Mouse (Mus musculus) hindbrain, embryonic 10.5 days (tissue): ENCODE measurements around the gene Rsrc1. TPM values are rescaled to one million over a fixed set of nuclear protein-coding genes. Genes with fewer than 3 reads are reported as not detected.
"Not testable (repeated sequence)": the region's sequence is repeated elsewhere in the genome, so short reads cannot be mapped to it uniquely, and the experiment has no call there.

Experiments used
- DNase-seq: peaks from one replicate; pipeline ENCODE4 v3.0.0-alpha.2; 2017; ENCODE audit warnings: low spot score
- H3K27ac ChIP-seq: fragments of 300-500 bp; sonication (generic); 2 replicates; pipeline ENCODE4 v1.5.1; 2016; ENCODE audit warnings: mild to moderate bottlenecking, moderate library complexity
- H3K27me3 ChIP-seq: fragments of 300-500 bp; sonication (generic); 2 replicates; pipeline ENCODE4 v1.6.1; 2016; ENCODE audit warnings: mild to moderate bottlenecking; ENCODE audit not compliant: poor library complexity, insufficient read depth, severe bottlenecking
- H3K36me3 ChIP-seq: fragments of 300-500 bp; sonication (generic); 2 replicates; pipeline ENCODE4 v1.6.1; 2016; ENCODE audit warnings: mild to moderate bottlenecking, moderate library complexity
- H3K4me1 ChIP-seq: fragments of 300-500 bp; sonication (generic); replicated peaks from 2 replicates; pipeline ENCODE4 v1.6.1; 2016; ENCODE audit warnings: mild to moderate bottlenecking
- H3K4me3 ChIP-seq: fragments of 300-500 bp; sonication (generic); 2 replicates; pipeline ENCODE4 v1.5.1; 2016; ENCODE audit warnings: mild to moderate bottlenecking, moderate library complexity
- H3K9me3 ChIP-seq: fragments of 300-500 bp; sonication (generic); 2 replicates; pipeline ENCODE4 v1.6.1; 2016; ENCODE audit warnings: mild to moderate bottlenecking, moderate library complexity
- WGBS: fragments of 180-500 bp; shearing (Covaris S2); methylation state at CpG from one replicate; pipeline ENCODE4 v1.1.7; 2016; 5-methylcytosine and 5-hydroxymethylcytosine counted together
- polyA plus RNA-seq: library from polyadenylated mRNA; unstranded; fragments of >200 nt; fragmentation: Nextera tagmentation; extraction: Ambion mirVana; gene quantifications from 2 replicates; pipeline ENCODE4 v1.2.1, GENCODE M21; 2016

Gene Rsrc1
- polyA plus RNA-seq, 1 experiment from 2014 or later = 31.7 TPM

DNA sequence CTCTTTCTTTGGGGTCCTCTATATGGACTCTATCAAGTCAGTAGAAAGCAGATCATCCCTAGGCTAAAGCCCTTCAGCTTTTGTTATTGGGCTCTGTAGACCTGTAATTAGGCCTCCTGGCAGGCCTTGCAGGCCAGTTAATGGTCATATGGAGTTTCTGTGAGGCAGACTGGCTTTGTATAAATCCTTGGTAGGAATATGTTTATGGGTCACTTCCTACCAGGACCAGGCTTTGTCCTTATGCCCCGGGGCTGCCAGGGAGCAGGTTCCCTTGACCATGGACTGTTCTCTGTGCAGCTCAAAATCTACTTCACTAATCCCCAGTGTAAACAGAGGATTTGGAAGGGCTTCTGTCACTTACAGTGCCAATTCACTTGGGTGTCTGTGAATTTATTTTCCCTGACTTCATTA lies 231.9 kb downstream of the Rsrc1 start:
- Histone ChIP-seq H3K4me3 (no peak overlapping the region), H3K9me3 (no peaks in the 10 kb centered on the region), H3K4me1 (peaks cover 4% of the 10 kb centered on the region; the same call in 1 of the 2 replicates), H3K27me3 (no peaks in the 10 kb centered on the region), H3K36me3 (no peaks in the 10 kb centered on the region), H3K27ac (no peak overlapping the region)
- 68% methylated on average over 1 of the region's 1 CpGs for WGBS
- peak; percentile 6 for DNase-seq

DNA sequence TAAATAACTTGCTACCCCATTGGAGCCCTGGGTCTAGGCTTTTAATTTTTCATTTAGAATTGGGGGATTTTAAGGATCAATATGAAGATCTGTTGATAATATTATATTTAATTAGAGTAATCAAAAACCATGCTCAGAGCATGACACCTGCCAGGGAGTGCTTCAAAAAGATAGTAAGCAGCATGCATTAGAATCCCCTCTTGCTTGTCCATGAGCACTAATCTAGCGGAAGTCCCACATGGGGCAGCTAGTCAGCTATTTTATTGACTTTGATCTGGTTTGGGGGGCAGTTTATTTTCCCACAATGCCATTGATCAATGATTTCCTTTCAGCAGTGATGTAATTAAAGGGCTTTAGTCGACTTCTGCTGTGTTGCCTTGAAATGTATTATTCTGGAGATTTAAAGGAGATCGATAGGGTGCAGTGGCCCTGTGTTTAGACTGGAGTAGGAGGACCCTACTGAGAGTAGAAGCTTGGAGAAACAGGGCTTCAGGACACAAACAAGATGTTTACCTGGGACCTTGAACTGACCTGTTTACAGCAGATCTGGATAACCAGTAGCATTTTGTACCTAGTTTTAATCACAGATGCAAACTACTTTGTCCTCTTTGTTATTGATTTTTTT lies 251.5 kb downstream of the Rsrc1 start:
- Histone ChIP-seq H3K4me1 (no peaks in the 10 kb centered on the region), H3K4me3 (no peak overlapping the region), H3K27me3 (no peaks in the 10 kb centered on the region), H3K9me3 (no peaks in the 10 kb centered on the region), H3K27ac (no peak overlapping the region), H3K36me3 (no peaks in the 10 kb centered on the region)
- DNase-seq = no peak
- 44% methylated on average over 3 of the region's 3 CpGs for WGBS

DNA sequence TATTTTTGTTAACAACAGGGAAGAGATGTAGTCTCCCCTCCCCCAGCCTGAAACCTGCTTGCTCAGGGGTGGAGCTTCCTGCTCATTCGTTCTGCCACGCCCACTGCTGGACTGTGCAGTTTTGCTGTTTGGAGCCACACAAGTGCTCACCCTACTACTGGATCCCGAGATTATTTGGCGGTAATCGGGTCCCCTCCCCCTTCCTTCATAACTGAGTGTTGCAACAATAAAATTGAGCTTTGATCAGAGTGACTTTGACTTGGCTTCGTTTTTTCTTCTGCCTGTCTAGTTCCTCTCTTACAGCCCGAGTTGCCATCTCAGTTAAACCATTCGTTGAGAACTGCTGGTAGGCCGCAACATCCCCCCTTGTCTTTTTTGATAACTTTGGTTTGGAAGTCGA lies 261.3 kb downstream of the Rsrc1 start:
- 91% methylated on average over 10 of the region's 10 CpGs for WGBS

DNA sequence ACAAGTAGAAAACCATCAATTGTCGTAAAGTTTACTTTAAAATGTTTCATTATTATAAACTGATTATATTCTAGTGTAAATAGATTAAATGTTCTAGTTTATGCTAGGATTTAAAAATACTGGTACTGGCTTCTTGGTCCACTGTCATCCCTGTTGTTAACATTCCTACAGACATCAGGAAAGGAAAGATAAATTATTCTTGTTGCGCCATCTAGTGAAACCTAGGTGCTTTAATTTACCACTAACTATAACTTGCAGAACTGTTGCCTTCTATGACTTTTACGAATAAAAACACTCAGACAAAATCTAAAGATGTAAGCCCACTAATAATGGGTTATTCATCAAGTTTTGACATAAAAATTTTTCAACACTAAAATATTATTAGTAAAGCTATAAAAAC lies 286.3 kb downstream of the Rsrc1 start:
- Histone ChIP-seq H3K9me3 (no peaks in the 10 kb centered on the region), H3K27ac (no peak overlapping the region), H3K27me3 (no peaks in the 10 kb centered on the region), H3K4me1 (no peaks in the 10 kb centered on the region), H3K36me3 (no peaks in the 10 kb centered on the region), H3K4me3 (no peak overlapping the region)
- DNase-seq = no peak
- 71% methylated on average over 3 of the region's 3 CpGs for WGBS

More for the DNA sequence above, 261.3 kb downstream of the Rsrc1 start:
- H3K27ac ChIP-seq, H3K36me3 ChIP-seq, H3K9me3 ChIP-seq, H3K4me3 ChIP-seq, H3K27me3 ChIP-seq, DNase-seq, H3K4me1 ChIP-seq: not testable (repeated sequence)

DNA sequence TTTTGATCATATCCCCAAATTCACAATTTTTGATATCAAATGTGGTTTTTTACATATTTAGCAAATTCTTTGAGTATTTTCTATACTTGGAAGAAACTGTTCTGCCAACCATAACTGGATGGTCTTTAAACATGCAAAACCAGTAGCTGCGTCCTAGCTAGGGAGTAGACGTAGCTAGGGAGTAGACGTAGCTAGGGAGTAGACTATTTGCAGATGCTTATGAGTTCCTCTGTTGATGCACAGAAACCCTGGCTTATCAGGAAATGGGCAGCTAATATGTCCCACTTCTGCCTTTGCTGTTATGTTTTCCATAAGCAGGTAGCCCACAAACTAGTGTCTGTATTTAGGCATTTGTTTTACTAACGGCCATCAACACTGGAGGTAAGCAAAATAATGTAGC lies 298.6 kb downstream of the Rsrc1 start:
- no peaks in the 10 kb centered on the region for H3K36me3 ChIP-seq
- H3K4me3 ChIP-seq = no peak overlapping the region
- DNase-seq = no peak
- no peaks in the 10 kb centered on the region for H3K9me3 ChIP-seq
- WGBS = 91% methylated on average over 4 of the region's 4 CpGs
- no peak overlapping the region for H3K27ac ChIP-seq
- no peaks in the 10 kb centered on the region for H3K27me3 ChIP-seq
- H3K4me1 ChIP-seq = no peaks in the 10 kb centered on the region

DNA sequence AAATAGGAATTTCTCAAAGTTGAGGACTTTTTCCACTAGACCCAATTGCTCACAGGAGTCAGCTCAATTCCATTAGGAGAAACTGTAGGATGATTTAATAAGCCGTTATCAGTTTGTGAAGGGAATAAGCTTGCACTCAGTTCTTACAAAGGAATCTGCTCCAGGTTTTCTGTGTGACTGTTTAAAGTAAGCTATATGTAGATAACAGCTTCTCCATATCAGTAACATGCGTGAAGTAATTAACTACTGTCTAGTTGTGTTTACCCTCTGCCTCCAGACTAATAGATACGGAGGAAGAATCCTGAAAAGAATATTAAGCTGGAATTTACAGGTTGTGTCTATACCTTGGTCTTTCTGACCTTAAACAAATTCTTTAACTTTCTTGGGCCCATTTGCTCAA lies 299.1 kb downstream of the Rsrc1 start:
- DNase-seq = no peak
- Histone ChIP-seq H3K27me3 (no peaks in the 10 kb centered on the region), H3K4me3 (no peak overlapping the region), H3K36me3 (no peaks in the 10 kb centered on the region), H3K27ac (no peak overlapping the region), H3K9me3 (no peaks in the 10 kb centered on the region), H3K4me1 (no peaks in the 10 kb centered on the region)
- WGBS = 93% methylated on average over 3 of the region's 3 CpGs

DNA sequence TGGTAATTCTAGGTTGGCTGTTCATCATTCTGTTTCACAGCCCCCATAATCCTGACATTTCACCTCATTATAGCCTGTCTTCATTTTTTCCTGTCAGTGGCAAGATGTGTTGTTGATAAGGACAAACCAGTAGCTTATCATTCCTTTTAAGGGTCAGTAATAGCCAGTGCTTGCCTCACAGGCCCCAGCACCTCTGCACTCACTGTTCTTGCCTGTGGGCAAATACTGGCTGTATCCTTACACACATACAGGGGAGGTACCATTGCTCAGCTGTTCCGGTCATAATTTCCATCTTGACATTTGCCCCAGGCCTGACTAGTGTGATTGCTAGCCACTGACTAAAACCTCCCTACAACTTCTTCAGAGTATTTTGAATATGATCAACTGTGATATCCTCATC lies 302.8 kb downstream of the Rsrc1 start:
- WGBS = 86% methylated on average over 1 of the region's 1 CpGs
- H3K4me3 ChIP-seq = no peak overlapping the region

DNA sequence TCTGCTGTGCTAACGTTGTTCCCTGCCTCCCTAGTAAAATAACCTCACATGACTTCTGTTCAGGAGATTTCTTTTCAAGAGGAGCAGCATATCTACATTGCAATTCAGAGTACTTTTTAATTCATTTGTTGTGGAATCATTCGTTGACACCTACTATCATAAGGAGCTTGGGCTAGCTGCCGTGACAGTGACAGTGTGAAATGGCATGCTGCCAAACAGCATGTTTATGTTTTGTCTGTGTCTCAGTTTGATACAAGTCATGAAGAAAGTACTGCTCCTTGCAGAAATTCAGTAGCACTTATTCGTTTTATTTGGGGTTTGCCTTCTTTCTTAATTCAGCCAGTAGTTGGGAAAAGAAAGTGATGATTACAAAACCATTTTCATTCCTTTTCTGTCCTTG lies 303.7 kb downstream of the Rsrc1 start:
- Histone ChIP-seq H3K4me3 (no peak overlapping the region), H3K36me3 (no peaks in the 10 kb centered on the region), H3K9me3 (no peaks in the 10 kb centered on the region), H3K4me1 (no peaks in the 10 kb centered on the region), H3K27ac (no peak overlapping the region), H3K27me3 (no peaks in the 10 kb centered on the region)
- no peak for DNase-seq
- whole genome bisulfite sequencing = 82% methylated on average over 4 of the region's 4 CpGs

More for the DNA sequence above, 302.8 kb downstream of the Rsrc1 start:
- no peaks in the 10 kb centered on the region for H3K4me1 ChIP-seq
- no peaks in the 10 kb centered on the region for H3K27me3 ChIP-seq
- no peak overlapping the region for H3K27ac ChIP-seq
- DNase-seq = no peak
- no peaks in the 10 kb centered on the region for H3K9me3 ChIP-seq
- no peaks in the 10 kb centered on the region for H3K36me3 ChIP-seq

DNA sequence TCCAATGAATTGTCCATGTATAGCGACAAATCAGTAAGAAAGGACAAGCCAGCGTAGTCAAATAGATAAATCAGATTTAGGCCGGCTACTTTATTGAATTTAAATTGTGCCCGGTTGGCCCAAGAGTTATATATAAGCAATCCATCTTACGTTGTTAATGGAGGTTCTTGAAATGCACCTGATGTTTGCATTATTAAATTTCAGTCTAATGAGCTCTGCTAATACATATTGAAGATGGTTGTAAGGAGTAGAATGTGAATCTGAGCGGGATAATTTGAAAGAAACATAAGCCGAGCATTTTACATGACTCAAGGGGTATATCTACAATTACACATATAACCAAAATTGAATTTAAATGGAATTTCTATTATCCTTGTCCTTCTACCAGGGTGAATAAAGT lies 307.5 kb downstream of the Rsrc1 start:
- Histone ChIP-seq H3K36me3 (no peaks in the 10 kb centered on the region), H3K27ac (no peak overlapping the region), H3K9me3 (no peaks in the 10 kb centered on the region), H3K27me3 (no peaks in the 10 kb centered on the region), H3K4me3 (no peak overlapping the region), H3K4me1 (no peaks in the 10 kb centered on the region)
- DNase-seq = no peak
- 87% methylated on average over 7 of the region's 7 CpGs for WGBS

DNA sequence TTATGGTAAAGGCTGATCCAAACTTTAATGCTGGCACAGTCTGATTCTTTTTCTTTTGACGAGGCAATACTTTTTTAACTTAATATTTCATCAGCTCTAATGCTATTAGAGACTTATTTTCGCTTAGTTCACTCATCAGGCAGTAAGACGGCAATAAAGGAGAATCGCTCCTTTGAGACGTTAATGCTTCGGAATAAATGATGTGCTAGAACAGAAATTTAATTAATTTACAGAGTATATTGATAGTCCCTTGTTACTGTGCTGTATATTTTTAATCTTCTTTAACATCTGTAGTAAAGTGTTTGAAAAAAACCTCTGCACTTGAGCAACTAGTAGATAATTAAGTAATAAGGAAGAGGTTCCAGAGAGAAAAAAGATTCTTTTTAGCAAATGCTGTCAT lies 308.3 kb downstream of the Rsrc1 start:
- Histone ChIP-seq H3K27me3 (no peaks in the 10 kb centered on the region), H3K27ac (no peak overlapping the region), H3K4me3 (no peak overlapping the region), H3K36me3 (no peaks in the 10 kb centered on the region), H3K9me3 (no peaks in the 10 kb centered on the region), H3K4me1 (no peaks in the 10 kb centered on the region)
- DNase-seq = no peak
- 87% methylated on average over 6 of the region's 6 CpGs for WGBS

DNA sequence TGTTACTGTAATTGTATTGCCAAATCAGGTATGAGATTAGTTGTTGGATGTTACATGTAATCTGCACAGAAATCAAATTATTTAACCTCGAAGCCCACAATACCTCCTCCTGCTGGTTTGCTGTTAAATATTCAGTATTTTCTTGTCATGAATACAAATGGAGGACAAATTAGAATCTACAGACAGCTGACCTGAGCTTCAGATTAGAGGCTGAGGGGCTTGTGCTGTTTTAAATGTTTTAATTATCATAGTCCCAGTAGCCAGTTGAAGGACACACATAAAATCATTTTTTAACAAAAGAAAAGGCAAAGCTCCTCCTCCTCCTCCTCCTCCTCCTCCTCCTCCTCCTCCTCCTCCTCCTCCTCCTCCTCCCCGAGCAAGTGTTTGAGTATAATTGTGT lies 327.5 kb downstream of the Rsrc1 start:
- Histone ChIP-seq H3K36me3 (no peaks in the 10 kb centered on the region), H3K27ac (no peak overlapping the region), H3K4me3 (no peak overlapping the region), H3K9me3 (no peaks in the 10 kb centered on the region), H3K27me3 (no peaks in the 10 kb centered on the region), H3K4me1 (0 out of 2 replicates have a peak, but pooled peaks cover 9% of the 10 kb centered on the region)
- 69% methylated on average over 1 of the region's 2 CpGs for WGBS
- no peak for DNase-seq

DNA sequence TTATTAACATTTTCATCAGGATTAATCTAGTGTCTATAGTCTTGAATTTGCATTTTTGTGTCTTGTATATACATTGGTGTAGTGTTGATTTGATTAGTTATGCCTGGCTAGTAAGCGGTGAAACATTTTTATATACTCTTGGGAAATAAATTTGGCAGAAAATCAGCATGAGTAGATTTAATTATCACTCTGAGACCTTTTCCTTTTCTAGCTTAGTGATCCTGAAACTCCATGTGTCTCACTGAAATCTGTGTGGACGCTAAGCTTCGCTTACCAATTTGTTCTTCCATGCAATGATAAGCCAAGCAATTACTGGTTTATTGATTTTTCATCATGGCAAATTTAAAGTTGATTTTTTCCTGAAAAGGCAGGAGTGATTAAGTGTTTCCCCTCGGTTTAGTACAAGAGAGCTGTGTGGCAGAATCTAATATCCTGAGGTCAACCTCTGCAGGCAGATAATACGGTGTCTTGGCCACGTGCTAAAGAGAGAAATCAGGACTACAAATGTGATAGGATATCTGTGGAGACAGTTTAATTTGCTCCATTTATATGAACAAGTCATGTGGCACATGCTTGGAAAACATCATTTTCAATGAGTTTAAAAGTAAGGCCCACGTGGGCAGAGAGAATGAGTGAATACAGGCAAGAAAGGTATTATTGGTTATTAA lies 328.6 kb downstream of the Rsrc1 start:
- Histone ChIP-seq H3K4me1 (0 out of 2 replicates have a peak, but pooled peaks cover 9% of the 10 kb centered on the region), H3K4me3 (no peak overlapping the region), H3K27me3 (no peaks in the 10 kb centered on the region), H3K36me3 (no peaks in the 10 kb centered on the region), H3K9me3 (no peaks in the 10 kb centered on the region), H3K27ac (no peak overlapping the region)
- WGBS = 56% methylated on average over 7 of the region's 7 CpGs
- DNase-seq = no peak

DNA sequence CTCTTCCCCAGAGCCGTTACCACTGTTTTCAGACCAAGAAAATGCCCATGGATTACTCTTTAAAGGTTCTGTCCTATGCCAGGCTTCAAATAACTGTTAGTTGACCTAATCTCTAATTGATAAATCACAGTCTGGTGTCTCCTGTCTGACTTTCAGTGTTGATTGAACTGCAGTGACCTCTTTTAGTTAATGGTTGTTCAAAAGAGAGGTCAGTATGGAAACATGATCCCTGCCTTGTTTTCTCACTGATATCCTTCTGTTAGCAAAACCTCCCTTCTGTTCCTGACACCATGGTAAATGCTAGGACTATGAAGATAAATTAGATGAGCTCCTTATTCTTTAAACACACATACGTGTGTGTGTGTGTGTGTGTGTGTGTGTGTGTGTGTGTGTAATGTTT lies 330.2 kb downstream of the Rsrc1 start:
- DNase-seq = no peak
- Histone ChIP-seq H3K36me3 (no peaks in the 10 kb centered on the region), H3K27me3 (no peaks in the 10 kb centered on the region), H3K9me3 (no peaks in the 10 kb centered on the region), H3K27ac (no peak overlapping the region), H3K4me1 (0 out of 2 replicates have a peak, but pooled peaks cover 9% of the 10 kb centered on the region), H3K4me3 (no peak overlapping the region)
- WGBS = 47% methylated on average over 2 of the region's 2 CpGs
